Mouse (Mus musculus) megakaryocyte progenitor cell, adult 5-6 weeks (primary cell): ENCODE measurements at regions not wholly inside any gene's neighbourhood (a gene's known extent, or its start where the extent isn't known, plus 50 kb on each side); places are given as distances from the start of the nearest gene placed in this dataset.
A peak's percentile ranks its signal among the peaks of the same experiment; 100 is the strongest.

ENCODE experiments used
- ATAC-seq: replicated peaks from 2 replicates; pipeline ENCODE4 v1.8.0; 2016; ENCODE audit warnings: mild to moderate bottlenecking, moderate TSS enrichment, inconsistent platforms; ENCODE audit not compliant: poor library complexity

DNA sequence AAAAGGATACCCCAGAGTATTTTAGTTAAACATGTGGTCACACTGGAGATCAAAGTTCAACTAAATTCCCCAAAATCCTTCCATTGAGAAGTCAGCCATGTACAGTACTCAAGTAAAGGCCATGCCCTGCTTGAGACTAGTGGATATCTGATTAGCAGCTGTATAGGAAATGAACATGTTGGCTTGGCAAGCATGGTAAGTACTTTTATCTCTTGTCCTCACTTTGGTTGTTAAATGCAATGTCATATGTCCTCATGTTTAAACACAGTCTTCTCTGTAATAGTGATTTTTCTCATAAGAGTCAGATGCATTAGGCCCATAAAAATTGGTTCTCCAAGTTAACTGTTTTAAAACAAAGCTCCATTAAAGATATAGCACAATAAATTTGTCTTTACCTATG lies 141.1 kb upstream of the Pdgfd start:
- ATAC-seq = no peak

DNA sequence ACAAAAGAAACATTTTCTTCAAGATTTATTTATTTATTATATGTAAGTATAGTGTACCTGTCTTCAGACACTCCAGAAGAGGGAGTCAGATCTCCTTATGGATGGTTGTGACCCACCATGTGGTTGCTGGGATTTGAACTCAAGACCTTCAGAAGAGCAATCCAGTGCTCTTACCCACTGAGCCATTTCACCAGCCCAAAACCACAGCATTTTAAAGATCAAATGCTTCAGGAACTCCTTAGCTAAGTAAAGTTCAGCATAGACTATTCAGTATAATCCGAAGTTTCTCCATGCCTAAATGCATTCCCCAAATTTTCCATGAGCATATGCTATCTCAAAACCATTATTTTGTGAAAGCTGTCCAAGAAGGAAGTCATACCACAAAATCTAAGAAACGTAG lies 102.0 kb upstream of the Pdgfd start:
- no peak for ATAC-seq

DNA sequence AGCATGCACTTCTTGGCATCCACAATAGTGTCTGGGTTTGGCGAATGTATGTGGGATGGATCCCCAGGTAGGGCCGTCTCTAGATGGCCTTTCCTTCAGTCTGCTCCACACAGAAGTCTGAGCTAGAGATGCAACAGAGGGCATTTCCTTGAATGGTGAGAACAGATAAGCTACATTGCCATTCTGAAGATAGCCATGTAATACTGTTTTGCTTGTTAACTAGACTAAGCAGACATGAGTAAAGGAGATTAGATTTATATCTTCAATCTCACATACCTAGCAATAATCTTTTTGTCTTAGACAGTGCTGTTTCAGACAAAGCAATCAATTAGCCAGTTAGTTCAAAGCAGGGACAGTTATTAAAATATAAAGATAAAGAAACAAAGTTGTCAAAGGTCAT lies 100.9 kb upstream of the Pdgfd start:
- 0 out of 2 replicates have a peak, but pooled peaks have one; percentile 42 for ATAC-seq

DNA sequence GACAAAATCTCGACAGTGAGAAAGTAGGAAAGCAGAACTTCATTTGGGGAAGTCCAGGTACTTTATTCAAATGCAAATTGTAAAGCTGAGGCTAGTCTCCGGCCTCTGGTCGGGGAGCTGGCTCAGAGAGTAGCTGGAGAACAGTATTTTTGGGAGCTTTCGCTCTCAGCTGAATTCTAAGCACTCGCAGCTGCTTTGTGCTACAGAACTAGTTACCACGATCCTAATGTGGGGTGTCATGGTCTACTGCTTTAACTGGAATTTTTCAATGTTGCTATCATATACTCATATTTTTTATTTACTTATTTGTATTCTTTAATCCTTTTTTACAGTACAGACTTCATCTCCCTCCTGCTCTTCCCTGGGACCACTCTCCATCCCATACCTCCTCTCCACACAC lies 87.1 kb upstream of the Pdgfd start:
- no peak for ATAC-seq

DNA sequence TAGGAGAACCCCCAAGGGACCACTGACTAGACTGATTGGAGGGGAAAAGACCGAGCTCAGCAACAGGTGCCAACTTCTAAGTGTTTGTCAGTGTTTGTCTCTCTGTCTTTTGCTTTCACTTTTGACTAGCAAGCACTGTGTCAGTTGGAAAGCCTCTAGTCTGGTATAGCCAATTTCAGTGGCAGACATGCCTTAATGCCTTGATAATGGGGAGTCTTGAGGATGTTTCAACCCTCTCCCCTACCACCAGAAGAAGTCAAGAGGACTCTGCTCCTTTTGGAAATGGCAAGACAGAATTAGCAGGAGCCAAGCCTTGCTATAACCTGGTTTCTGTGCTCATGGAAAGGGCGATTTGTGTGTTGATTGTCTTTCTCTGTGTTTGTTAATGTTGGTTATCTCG lies 78.5 kb upstream of the Pdgfd start:
- peak; percentile 47 for ATAC-seq

DNA sequence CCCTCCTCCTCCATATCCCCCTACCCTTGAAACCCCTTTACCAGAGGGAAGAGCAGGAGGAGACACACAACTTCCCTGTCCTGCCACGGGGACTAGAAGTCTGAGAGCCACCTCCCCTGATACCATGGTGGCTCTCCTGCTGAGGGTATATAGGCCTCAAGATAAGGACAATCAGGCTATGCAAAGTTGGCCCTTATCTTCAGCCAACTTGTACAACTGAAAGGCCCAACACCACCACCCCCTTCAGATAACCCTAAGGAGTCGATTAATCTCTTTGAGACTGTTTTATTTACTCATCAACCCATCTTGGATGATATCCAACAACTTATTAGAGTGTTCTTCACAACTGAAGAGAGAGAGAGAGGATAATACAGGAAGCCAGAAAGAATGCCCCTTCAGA lies 77.6 kb upstream of the Pdgfd start:
- peak; percentile 88 for ATAC-seq

DNA sequence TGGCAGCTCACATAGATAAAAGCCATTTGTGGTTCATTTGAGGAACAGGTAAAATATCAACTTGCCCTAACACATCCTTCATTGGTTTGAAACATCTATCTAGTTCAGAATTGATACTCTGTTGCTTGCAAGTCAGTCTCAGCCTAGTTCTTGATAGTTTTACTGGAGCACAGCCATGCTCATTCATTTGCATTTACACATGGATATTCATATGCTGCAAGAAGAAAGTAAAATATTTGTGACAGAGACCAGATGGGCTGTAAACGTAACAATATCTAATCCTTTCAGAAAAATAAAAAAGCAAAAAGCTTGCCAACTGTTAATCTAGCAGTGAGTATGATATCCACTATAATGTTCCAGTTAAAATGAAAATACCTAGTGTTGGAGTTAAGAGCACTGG lies 60.3 kb upstream of the Pdgfd start:
- no peak for ATAC-seq
